Mouse (Mus musculus): ENCODE data around the gene Olfr57.
"Not testable (repeated sequence)": the region's sequence is repeated elsewhere in the genome, so short reads cannot be mapped to it uniquely, and the experiment has no call there.

Olfr57 gene

DNA sequence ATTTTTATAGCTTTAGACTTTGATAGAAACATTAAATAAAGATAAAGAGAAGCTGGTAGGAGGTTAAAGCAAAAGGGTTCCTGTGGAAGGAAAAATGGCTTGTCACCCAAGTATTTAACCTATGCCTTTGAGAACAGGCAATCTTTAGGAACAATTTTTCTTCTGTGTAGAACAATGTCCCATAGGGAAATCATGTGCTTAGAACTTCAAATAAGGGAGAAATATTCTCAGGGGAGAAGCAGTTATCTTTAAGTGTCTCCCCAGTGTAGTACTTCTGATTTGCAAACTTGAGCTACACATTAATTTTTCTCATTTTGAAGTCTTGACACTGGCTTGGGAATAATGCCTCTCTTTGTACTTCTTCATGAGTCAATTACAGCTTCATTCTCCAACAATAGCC lies at the start of gene Olfr57:
Olfr57 (plus strand) TSS at position 301 of the 400 bp plus-strand sequence.
- DNase-seq (ENCODE audit: low spot score in 2 of 2): no peak

DNA sequence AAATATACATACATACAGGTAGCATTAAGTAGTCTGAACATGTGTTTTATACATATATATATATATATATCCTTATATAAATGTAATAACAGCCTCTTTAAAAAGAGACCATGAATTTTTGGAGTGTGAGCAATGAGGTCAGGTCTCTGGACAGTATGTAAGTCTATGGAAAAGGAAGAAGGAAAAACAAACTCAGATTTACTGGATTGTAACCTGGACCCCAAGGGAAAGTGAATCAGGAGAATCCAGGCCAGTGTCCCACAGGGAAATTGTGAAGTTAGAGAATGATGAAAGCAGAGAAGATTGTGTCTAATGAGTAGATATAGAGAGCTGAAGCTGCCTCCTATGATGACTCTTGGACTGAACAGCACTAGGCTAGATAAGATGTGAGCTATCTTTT lies 47.8 kb upstream of the Olfr57 start, which contains the start of gene Olfr1352:
Olfr1352 (plus strand) TSS at position 301 of the 400 bp plus-strand sequence.
- no peak for DNase-seq (ENCODE audit: low spot score in 2 of 2)

GRCm38 (mm10) chr10:79012172-79012571 lies 16.4 kb upstream of the Olfr57 start, which contains the start of gene Olfr1351:
Olfr1351 (plus strand) TSS chr10:79012472.
- DNase-seq (ENCODE audit: low spot score in 2 of 2): no peak

GRCm38 (mm10) chr10:79042457-79042856 lies 13.9 kb downstream of the Olfr57 start:
- not testable (repeated sequence) for DNase-seq (ENCODE audit: low spot score in 2 of 2)

DNA sequence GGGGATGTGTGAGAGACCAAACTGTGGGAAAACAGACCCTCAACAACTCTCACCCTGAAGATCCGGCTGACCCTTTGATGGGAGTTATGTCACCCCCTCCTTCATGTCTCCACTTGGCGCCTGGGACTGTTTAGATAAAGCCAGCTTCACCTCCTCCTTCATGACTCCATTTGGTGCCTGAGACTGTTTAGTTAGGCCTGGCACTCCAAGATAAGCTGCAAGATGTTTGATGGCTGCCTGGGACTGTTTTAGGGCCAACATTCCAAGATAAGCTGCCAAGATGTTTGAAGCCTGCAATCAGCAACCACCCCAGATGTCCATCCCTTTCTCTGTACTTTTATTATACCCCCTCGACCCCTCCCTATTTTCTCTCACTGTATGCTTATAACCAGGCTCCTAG lies 28.8 kb downstream of the Olfr57 start:
- DNase-seq (ENCODE audit: low spot score in 2 of 2): not testable (repeated sequence)

Data from heart, adult 9 months (tissue).